In the genomic region with DNA sequence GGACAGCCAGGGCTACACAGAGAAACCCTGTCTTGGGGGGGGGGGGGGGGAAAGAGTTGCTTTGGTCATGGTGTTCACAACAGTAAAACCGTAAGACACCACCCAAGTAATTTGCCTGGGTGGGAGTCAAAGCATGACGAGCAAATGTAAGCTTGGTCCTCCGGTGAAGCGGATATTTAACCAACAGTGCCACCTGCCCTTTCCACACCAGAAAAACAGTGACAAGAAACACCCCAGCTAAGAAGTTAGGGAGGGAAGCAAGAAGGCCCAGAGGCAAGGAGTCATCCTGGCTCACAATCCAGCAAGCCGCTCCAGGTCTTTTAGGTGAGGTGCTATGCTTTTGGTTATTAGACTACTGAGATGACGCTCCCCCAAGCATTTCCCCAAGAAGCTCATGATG, we compare ENCODE assay signal across 26 mouse cellular contexts.
"Had no signal": no experiment of that assay in that cellular context is flagged by ENCODE, and none has a peak within 500 bp of the region (broad histone marks: within the 10 kb centered on the region; RNA-seq: fewer than 3 reads in every experiment).

No protein-coding gene starts in this region.

- H3K9ac ChIP-seq: heart, embryonic 13.5 days; heart, embryonic 15.5 days; hindbrain, embryonic 12.5 days; hindbrain, embryonic 14.5 days; intestine, embryonic 15.5 days; limb, embryonic 12.5 days; liver, embryonic 13.5 days; liver, embryonic 15.5 days; liver, postnatal 0 days had no signal

- ATAC-seq: hindbrain, embryonic 16.5 days; inflammation-experienced regulatory T-cells, adult 6 months; intestine, embryonic 15.5 days; intestine, postnatal 0 days; liver, postnatal 0 days had no signal

- H3K27ac ChIP-seq: heart, adult 2 months; heart, embryonic 13.5 days; heart, embryonic 15.5 days; hindbrain, embryonic 10.5 days; hindbrain, embryonic 12.5 days; hindbrain, embryonic 14.5 days; intestine, embryonic 15.5 days; layer of hippocampus, adult 2 months; left cerebral cortex, adult 2 months; limb, embryonic 10.5 days; limb, embryonic 12.5 days; liver, embryonic 13.5 days; liver, embryonic 15.5 days had no signal

- H3K4me2 ChIP-seq: heart, embryonic 11.5 days; heart, embryonic 13.5 days; heart, embryonic 15.5 days; hindbrain, embryonic 12.5 days; hindbrain, embryonic 14.5 days; intestine, embryonic 15.5 days; limb, embryonic 12.5 days; liver, embryonic 11.5 days; liver, embryonic 13.5 days; liver, embryonic 15.5 days had no signal

- DNase-seq: gastrocnemius, postnatal 25 days; heart, adult 2 months; heart, postnatal 14 days; heart, postnatal 36 days; kidney, adult 18-20 months; kidney, adult 8-10 months; kidney, postnatal 4 days; liver; liver, embryonic 13.5 days; liver, postnatal 0 days had no signal

- H3K36me3 ChIP-seq: heart, embryonic 13.5 days; heart, embryonic 15.5 days; hindbrain, embryonic 10.5 days; hindbrain, embryonic 12.5 days; intestine, embryonic 15.5 days; limb, embryonic 10.5 days; limb, embryonic 12.5 days; liver, embryonic 13.5 days; liver, embryonic 15.5 days had no signal

- H3K9me3 ChIP-seq: heart, embryonic 13.5 days; heart, embryonic 15.5 days; hindbrain, embryonic 10.5 days; hindbrain, embryonic 12.5 days; intestine, embryonic 15.5 days; limb, embryonic 10.5 days; limb, embryonic 12.5 days; liver, embryonic 13.5 days; liver, embryonic 15.5 days had no signal

- H3K27me3 ChIP-seq: heart, embryonic 15.5 days; intestine, embryonic 15.5 days; limb, embryonic 12.5 days; liver, embryonic 13.5 days; liver, embryonic 15.5 days had no signal

- H3K4me3 ChIP-seq: heart, adult 2 months; heart, embryonic 13.5 days; heart, embryonic 15.5 days; hindbrain, embryonic 10.5 days; hindbrain, embryonic 12.5 days; intestine, embryonic 15.5 days; layer of hippocampus, adult 2 months; left cerebral cortex, adult 2 months; limb, embryonic 10.5 days; limb, embryonic 12.5 days; liver, embryonic 13.5 days; liver, embryonic 15.5 days had no signal

- H3K4me1 ChIP-seq: intestine, embryonic 15.5 days; liver, embryonic 13.5 days; liver, embryonic 15.5 days had no signal
